Mouse (Mus musculus) intestine, embryonic 14.5 days (tissue): ENCODE results near the gene Tmem91. TPM values are rescaled to one million over a fixed set of nuclear protein-coding genes. Genes with fewer than 3 reads are reported as not detected.
"Not testable (repeated sequence)": the region's sequence is repeated elsewhere in the genome, so short reads cannot be mapped to it uniquely, and the experiment has no call there.

Experiments
- ATAC-seq: fragments of 200-750 bp; cut with Nextera tagmentation; replicated peaks from 2 replicates; pipeline ENCODE4 v1.8.0; 2017; ENCODE audit warnings: low read depth, moderate number of reproducible peaks, moderate TSS enrichment, moderate library complexity; ENCODE audit not compliant: low FRiP score, low TSS enrichment
- DNase-seq: peaks from one replicate; pipeline ENCODE4 v3.0.0-alpha.2; 2018; ENCODE audit warnings: low spot score
- H3K27ac ChIP-seq: fragments of 300-500 bp; sonication (generic); 2 replicates; pipeline ENCODE4 v1.5.1; 2014; ENCODE audit warnings: low read depth, mild to moderate bottlenecking, control low read depth
- H3K27me3 ChIP-seq: fragments of 300-500 bp; sonication (generic); replicated peaks from 2 replicates; pipeline ENCODE4 v1.6.1; 2014; ENCODE audit warnings: low read length, control low read depth; ENCODE audit not compliant: control insufficient read depth, insufficient read depth
- H3K36me3 ChIP-seq: fragments of 300-500 bp; sonication (generic); 2 replicates; pipeline ENCODE4 v1.6.1; 2014; ENCODE audit warnings: low read length, control low read depth; ENCODE audit not compliant: control insufficient read depth, insufficient read depth
- H3K4me1 ChIP-seq: fragments of 300-500 bp; sonication (generic); replicated peaks from 2 replicates; pipeline ENCODE4 v1.6.1; 2014; ENCODE audit warnings: low read length, control low read depth, mixed read lengths; ENCODE audit not compliant: control insufficient read depth, insufficient read depth
- H3K4me2 ChIP-seq: fragments of 300-500 bp; sonication (generic); 2 replicates; pipeline ENCODE4 v1.6.1; 2014; ENCODE audit warnings: low read length
- H3K4me3 ChIP-seq: fragments of 300-500 bp; sonication (generic); 2 replicates; pipeline ENCODE4 v1.5.1; 2014; ENCODE audit warnings: low read depth, low read length, control low read depth, mixed read lengths
- H3K9ac ChIP-seq: fragments of 300-500 bp; sonication (generic); 2 replicates; pipeline ENCODE4 v1.6.1; 2014; ENCODE audit warnings: mild to moderate bottlenecking, low read length
- H3K9me3 ChIP-seq: fragments of 300-500 bp; sonication (generic); 2 replicates; pipeline ENCODE4 v1.6.1; 2016; ENCODE audit warnings: low read length, control low read depth; ENCODE audit not compliant: control insufficient read depth
- WGBS: fragments of 180-500 bp; shearing (Covaris S2); extraction: QIAGEN DNeasy Blood & Tissue Kit; methylation state at CpG from one replicate; pipeline ENCODE4 v1.1.7; 2014; 5-methylcytosine and 5-hydroxymethylcytosine counted together
- polyA plus RNA-seq: library from polyadenylated mRNA; unstranded; fragments of >200 nt; fragmentation: Nextera tagmentation; extraction: Ambion mirVana; gene quantifications from 2 replicates; pipeline ENCODE4 v1.2.1, GENCODE M21; 2014

Gene Tmem91
- polyA plus RNA-seq: 2.2 and 2.6 TPM in 2 replicates

DNA sequence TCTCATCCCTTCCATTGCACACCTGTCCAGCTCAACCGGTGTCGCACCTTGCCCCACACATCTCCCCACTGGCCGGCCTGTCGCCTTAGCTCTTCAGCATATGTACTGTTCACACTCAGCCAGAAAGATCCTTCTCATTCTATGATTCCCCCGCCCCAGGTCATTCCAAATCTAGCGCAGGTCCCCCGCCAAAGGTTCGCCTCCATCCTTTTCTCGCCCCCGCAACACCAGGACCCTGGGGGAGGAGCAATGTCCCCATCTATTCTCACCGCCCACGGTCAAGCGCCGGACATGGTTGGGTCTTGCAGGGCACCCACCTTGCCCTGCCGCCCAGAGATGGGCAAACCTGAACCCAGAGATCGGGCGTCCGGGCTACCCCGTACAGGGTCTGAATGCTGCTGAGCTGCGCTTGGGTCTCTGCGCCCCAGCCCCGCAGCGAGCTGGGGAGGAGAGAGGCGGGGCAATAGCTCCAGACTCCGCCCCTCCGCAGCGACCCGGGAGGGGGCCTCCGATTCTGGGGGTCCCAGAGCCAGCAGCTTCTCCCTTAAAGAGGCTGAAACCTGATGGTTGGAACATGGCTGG lies at the start of gene Tmem91:
Tmem91 (minus strand) TSS at position 448 of the 582 bp plus-strand sequence.
- peak within 1 kb of the TSS; percentile 56 for H3K4me2 ChIP-seq
- ATAC-seq (peak; percentile 17; the same call in 1 of the 2 replicates), DNase-seq (no peak)
- no peaks in the 10 kb centered on the region for H3K9me3 ChIP-seq
- no peaks in the 10 kb centered on the region for H3K36me3 ChIP-seq
- no peak within 1 kb of the TSS for H3K27ac ChIP-seq
- H3K27me3 ChIP-seq: peaks cover 29% of the 10 kb centered on the region
- H3K4me1 ChIP-seq: peaks cover 7% of the 10 kb centered on the region; the same call in 1 of the 2 replicates
- 2% methylated on average over 28 of the region's 29 CpGs for WGBS
- peak within 1 kb of the TSS; percentile 27 for H3K4me3 ChIP-seq
- H3K9ac ChIP-seq: peak within 1 kb of the TSS; percentile 29

DNA sequence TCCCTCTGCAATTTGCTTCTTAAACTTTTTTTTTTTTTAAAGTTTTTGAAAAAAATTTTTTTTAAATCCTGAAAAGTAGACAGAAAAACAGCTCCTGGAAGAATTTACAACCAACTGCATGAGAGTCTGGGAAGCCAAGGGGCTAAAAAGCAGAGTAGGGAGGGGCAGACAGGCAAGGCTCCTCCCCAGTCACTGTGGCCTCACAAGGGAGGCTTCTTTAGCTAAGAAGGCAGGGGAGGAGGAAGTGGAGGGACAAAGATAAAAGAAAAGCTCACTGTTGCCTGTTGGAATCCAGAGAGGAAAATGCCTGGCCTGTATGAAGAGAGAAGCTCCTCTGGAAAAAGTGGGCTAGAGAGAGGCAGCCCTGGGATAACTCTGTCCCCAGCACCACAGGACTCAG lies 46.8 kb upstream of the Tmem91 start:
- peaks cover 15% of the 10 kb centered on the region for H3K4me1 ChIP-seq
- H3K36me3 ChIP-seq: peaks cover 62% of the 10 kb centered on the region
- not testable (repeated sequence) for H3K9ac ChIP-seq, ATAC-seq, H3K4me3 ChIP-seq, H3K4me2 ChIP-seq, H3K27me3 ChIP-seq, H3K9me3 ChIP-seq, H3K27ac ChIP-seq, DNase-seq

DNA sequence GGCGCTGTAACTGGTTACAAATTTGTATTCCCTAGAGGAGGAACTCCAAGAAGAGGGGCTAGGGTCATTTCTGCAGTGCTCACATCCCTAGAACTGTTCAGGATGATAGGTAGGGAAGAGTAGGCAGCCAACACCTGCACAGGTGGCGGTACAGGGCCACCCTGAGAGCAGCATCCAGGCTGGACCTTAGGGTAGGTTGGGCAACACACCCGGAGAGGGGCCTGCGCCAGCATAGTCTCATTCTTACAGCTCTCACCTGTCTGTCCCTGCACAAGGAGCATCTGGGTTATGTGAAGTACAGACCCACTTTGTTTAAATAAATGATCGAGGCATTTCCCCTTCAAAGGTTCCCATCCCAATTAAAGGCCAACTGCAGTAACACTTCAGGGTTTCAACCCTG lies 45.8 kb upstream of the Tmem91 start:
- ATAC-seq: no peak
- H3K9me3 ChIP-seq: no peaks in the 10 kb centered on the region
- peaks cover 15% of the 10 kb centered on the region for H3K4me1 ChIP-seq
- H3K27ac ChIP-seq: no peak overlapping the region
- whole genome bisulfite sequencing: 81% methylated on average over 5 of the region's 5 CpGs
- DNase-seq: no peak
- no peak overlapping the region for H3K9ac ChIP-seq
- no peaks in the 10 kb centered on the region for H3K27me3 ChIP-seq
- H3K4me2 ChIP-seq: no peak overlapping the region
- H3K36me3 ChIP-seq: peaks cover 60% of the 10 kb centered on the region
- H3K4me3 ChIP-seq: no peak overlapping the region

DNA sequence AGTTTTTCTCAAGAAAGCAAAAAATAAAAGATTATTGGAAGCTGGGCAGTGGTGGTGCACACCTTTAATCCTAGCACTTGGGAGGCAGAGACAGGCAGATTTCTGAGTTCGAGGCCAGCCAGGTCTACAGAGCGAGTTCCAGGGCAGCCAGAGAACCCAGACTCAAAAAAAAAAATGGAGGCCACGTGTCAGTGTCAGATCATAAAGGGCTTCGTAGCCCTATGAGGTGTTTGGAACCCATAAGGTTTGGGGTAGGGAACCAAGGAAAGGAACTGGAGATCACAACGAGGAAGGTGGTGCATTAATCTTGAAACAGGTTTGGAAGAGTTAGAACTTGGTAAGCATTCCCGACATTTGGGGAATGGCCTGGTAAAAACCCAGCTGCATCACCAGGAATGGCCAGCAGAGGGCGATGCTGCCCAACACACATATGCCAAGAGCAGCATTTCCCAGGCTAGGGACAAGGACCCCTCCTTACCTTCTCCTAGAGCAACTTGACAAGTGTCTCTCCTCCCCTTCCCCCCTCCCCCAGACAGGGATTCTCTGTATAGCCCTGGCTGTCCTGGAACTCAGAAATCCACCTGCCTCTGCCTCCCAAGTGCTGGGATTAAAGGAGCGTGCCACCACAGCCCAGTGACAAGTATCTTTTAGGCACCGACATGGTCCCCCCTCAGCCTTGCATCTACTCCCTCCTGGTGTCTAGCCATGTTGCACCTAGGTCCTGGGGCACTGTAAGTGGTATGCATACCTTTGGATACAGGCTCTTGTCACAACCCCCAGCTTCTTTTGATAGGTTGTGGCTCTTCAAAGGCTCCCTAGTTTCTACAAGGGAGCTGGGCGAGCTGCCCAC lies 45.0 kb upstream of the Tmem91 start:
- Histone ChIP-seq H3K9me3 (no peaks in the 10 kb centered on the region), H3K9ac (no peak overlapping the region), H3K4me2 (no peak overlapping the region), H3K27ac (no peak overlapping the region), H3K4me3 (no peak overlapping the region), H3K36me3 (peaks cover 60% of the 10 kb centered on the region), H3K4me1 (peaks cover 15% of the 10 kb centered on the region), H3K27me3 (no peaks in the 10 kb centered on the region)
- peak; percentile 47 for ATAC-seq
- WGBS: 61% methylated on average over 10 of the region's 10 CpGs
- DNase-seq: peak; percentile 94

DNA sequence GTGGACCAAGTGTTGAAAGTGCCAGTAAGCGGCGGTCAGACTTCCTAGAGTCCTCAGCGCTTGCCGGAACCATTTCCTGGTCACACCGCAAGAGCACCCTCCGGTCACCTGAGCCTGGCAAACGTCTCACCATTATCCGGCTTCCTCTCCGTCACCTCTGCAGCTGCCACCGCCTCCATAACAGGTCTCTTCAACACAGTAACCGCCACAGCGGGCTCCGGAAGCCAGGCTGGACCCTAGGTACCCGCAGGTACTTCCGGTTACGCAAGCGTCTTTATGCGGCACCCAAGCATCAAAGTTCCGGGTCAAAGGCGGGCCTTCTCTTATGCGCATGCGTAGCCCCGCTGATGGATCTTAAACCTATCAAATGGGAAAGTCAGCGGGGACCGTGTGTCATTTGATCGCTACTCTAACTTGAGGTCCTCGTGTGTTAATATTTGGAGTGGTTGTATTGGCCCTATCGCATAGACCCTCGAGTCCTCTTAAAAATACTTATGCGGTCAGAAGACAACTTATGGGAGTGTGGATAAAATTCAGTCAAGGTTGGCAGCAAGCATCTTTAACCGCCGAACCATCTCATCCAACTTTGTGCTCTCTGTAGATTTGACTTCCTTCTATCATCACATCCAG lies 43.9 kb upstream of the Tmem91 start, which contains the start of gene Ccdc97:
Ccdc97 (minus strand) TSS at position 301 of the 630 bp plus-strand sequence.
- Histone ChIP-seq H3K4me3 (peak within 1 kb of the TSS; percentile 63), H3K9me3 (no peaks in the 10 kb centered on the region), H3K27me3 (no peaks in the 10 kb centered on the region), H3K4me1 (peaks cover 15% of the 10 kb centered on the region), H3K36me3 (peaks cover 60% of the 10 kb centered on the region), H3K27ac (peak within 1 kb of the TSS; percentile 69), H3K9ac (peak within 1 kb of the TSS; percentile 69), H3K4me2 (peak within 1 kb of the TSS; percentile 84)
- peak; percentile 96 for DNase-seq
- WGBS: 5% methylated on average over 32 of the region's 32 CpGs
- peak; percentile 79 for ATAC-seq

DNA sequence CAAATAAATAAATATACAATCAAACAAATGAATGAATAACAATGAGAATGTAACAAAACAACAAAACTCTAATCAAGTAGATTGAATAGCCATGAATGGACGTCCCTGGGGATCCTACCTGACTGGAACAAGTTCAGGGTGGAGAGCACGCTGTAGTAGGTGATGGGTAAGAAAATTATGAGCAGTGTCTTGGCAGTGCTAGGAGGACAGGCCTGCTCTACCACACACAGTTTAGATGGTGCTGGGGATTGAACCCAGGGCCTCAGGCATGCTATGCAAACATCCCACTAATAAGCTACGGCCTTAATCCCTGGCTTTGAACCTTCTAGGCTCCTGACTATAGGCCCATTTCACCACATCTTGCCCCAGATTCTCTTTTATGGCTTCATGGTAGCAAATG lies 42.5 kb upstream of the Tmem91 start:
- no peak overlapping the region for H3K4me3 ChIP-seq
- ATAC-seq: no peak
- no peak for DNase-seq

DNA sequence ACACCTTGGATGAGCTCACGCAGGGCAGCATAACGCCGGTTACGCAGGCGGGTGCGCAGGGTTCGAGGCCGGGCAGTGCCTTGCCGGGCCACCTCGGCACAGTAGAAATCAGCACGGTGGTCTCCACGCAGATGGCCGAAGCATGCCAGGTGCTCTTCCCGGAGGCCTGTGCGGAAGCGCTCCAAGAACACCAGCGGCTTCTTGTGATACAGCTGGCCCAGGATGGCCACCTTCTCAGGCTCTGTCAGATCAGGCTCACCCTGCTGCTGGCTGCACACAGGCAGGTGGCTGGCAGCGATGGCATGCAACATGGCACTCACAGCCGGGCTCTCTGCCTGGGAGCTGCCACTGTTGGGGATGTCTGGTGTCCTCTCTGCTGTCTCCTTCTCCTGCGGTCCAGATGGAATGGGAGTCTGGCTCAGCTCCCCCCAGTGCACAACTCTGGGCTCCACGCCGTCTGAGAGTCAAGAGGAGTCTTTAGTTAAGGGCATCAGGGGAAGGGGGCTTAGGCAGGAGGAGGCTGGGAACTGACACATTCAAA lies 40.8 kb upstream of the Tmem91 start:
- peaks cover 51% of the 10 kb centered on the region for H3K36me3 ChIP-seq
- H3K27me3 ChIP-seq: no peaks in the 10 kb centered on the region
- no peak overlapping the region for H3K9ac ChIP-seq
- no peak overlapping the region for H3K27ac ChIP-seq
- H3K4me3 ChIP-seq: no peak overlapping the region
- H3K9me3 ChIP-seq: no peaks in the 10 kb centered on the region
- no peak overlapping the region for H3K4me2 ChIP-seq
- ATAC-seq (no peak), DNase-seq (no peak)
- peaks cover 30% of the 10 kb centered on the region for H3K4me1 ChIP-seq
- WGBS: 95% methylated on average over 22 of the region's 22 CpGs

More for the DNA sequence above, 42.5 kb upstream of the Tmem91 start:
- Histone ChIP-seq H3K9me3 (no peaks in the 10 kb centered on the region), H3K27ac (no peak overlapping the region), H3K4me1 (peaks cover 15% of the 10 kb centered on the region), H3K9ac (no peak overlapping the region), H3K4me2 (peak overlapping the region; percentile 84), H3K27me3 (no peaks in the 10 kb centered on the region), H3K36me3 (peaks cover 60% of the 10 kb centered on the region)
- WGBS: 81% methylated on average over 3 of the region's 3 CpGs

DNA sequence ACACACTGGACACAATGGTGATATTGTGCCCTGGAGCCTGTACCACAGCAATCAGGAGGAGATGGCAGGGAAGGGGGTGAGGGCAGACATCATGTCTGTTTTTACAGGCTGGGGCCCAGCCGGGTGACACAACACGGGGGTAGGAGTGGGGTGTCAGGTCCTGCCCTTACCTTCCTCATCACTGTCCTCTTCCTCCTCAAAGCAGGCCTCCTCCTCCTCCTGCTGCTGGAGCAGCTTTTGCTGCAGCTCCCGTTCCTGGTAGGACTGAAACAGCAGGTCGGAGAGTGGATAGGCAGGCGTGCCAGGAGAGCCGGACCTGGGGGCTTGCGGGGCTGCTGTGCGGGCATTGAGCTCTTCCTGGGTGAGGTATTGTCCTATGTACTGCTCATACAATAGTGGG lies 39.6 kb upstream of the Tmem91 start:
- Histone ChIP-seq H3K9ac (no peak overlapping the region), H3K4me3 (no peak overlapping the region), H3K27ac (no peak overlapping the region), H3K27me3 (no peaks in the 10 kb centered on the region), H3K4me2 (no peak overlapping the region), H3K9me3 (no peaks in the 10 kb centered on the region), H3K36me3 (peaks cover 46% of the 10 kb centered on the region), H3K4me1 (peaks cover 36% of the 10 kb centered on the region)
- WGBS: 91% methylated on average over 8 of the region's 8 CpGs
- ATAC-seq (no peak), DNase-seq (no peak)
